Mouse (Mus musculus) bone marrow, adult 2 months (tissue): Measurements from ENCODE around the gene Snw1.

Experiments used
- CTCF ChIP-seq: fragments of 200-500 bp; IDR thresholded peaks from 2 replicates; pipeline ENCODE4 v1.5.1; 2011; ENCODE audit warnings: low read length, control low read depth; ENCODE audit not compliant: control insufficient read depth, insufficient read depth
- POLR2A ChIP-seq: fragments of 200-500 bp; IDR thresholded peaks from 2 replicates; pipeline ENCODE4 v1.6.1; 2011; ENCODE audit warnings: low read depth, mild to moderate bottlenecking, control low read depth, low read length, borderline replicate concordance; ENCODE audit not compliant: control insufficient read depth

DNA sequence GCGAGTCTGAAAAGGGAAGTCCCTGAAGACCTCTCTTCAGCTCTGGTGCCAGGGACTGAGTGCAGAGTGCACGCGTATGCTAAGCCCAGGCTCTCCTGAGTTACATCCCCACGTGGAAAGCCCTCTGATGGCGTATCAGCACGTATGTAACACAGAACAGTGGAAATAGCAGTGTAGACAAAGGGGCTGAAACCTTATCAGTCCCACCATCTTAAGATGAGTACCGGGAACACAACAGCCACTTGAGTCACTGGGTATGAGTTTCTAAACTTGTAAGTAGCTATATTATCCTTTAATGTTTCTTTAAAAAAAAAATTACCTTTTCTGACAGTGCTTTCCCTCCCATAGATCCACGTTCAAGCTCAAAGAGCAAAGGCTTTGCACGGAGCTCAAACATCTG, 22.6 kb downstream of the Snw1 start:
- no peak for TF ChIP-seq CTCF
- no peak for TF ChIP-seq POLR2A
